Mouse (Mus musculus) spleen, adult 2 months (tissue): ENCODE data around the gene Klc1. TPM values are rescaled to one million over a fixed set of nuclear protein-coding genes. Genes with fewer than 3 reads are reported as not detected.

Experiments used
- DNase-seq, 2 experiments: peaks; one replicate each; pipeline versions ENCODE4 v3.0.0 to v3.0.0-alpha.2; 2012 to 2021; ENCODE audit warnings: low spot score in 2 of 2, low read depth in 1 of 2
- H3K27ac ChIP-seq: fragments of 200-500 bp; 2 replicates; pipeline ENCODE4 v1.5.1; 2012; ENCODE audit warnings: low read length, inconsistent platforms; ENCODE audit not compliant: insufficient read depth
- H3K27me3 ChIP-seq: fragments of 200-500 bp; 2 replicates; pipeline ENCODE4 v1.6.1; 2012; ENCODE audit warnings: mild to moderate bottlenecking, moderate library complexity, low read length, inconsistent platforms; ENCODE audit not compliant: control insufficient read depth, insufficient read depth
- H3K36me3 ChIP-seq: fragments of 200-500 bp; 2 replicates; pipeline ENCODE4 v1.6.1; 2012; ENCODE audit warnings: mild to moderate bottlenecking, low read length, inconsistent platforms; ENCODE audit not compliant: control insufficient read depth, insufficient read depth
- H3K4me1 ChIP-seq: fragments of 200-500 bp; 2 replicates; pipeline ENCODE4 v1.6.1; 2011; ENCODE audit warnings: inconsistent platforms; ENCODE audit not compliant: control insufficient read depth, insufficient read depth, insufficient read length
- H3K4me3 ChIP-seq: fragments of 200-500 bp; 2 replicates; pipeline ENCODE4 v1.5.1; 2011; ENCODE audit warnings: mild to moderate bottlenecking, inconsistent platforms; ENCODE audit not compliant: insufficient read depth, insufficient read length; ENCODE audit errors: extremely low read depth
- CTCF ChIP-seq: fragments of 200-500 bp; IDR thresholded peaks from 2 replicates; pipeline ENCODE4 v1.5.1; 2011; ENCODE audit warnings: mild to moderate bottlenecking, inconsistent platforms; ENCODE audit not compliant: insufficient read depth, insufficient read length, insufficient replicate concordance; ENCODE audit errors: extremely low read depth
- POLR2A ChIP-seq: fragments of 200-500 bp; IDR thresholded peaks from 2 replicates; pipeline ENCODE4 v1.6.1; 2011; ENCODE audit warnings: low read depth, low read length, inconsistent platforms
- whole genome bisulfite sequencing: fragments of 180-500 bp; shearing (Covaris S2); methylation state at CpG from one replicate; pipeline ENCODE4 v1.1.7; 2018; 5-methylcytosine and 5-hydroxymethylcytosine counted together
- polyA plus RNA-seq: library from polyadenylated mRNA; depleted of rRNA; stranded (reverse); fragments of >200 nt; gene quantifications from 2 replicates; pipeline ENCODE4 v1.2.3, GENCODE M21; 2012

Klc1 gene
- polyA plus RNA-seq, 1 experiment: 43.5 TPM

DNA sequence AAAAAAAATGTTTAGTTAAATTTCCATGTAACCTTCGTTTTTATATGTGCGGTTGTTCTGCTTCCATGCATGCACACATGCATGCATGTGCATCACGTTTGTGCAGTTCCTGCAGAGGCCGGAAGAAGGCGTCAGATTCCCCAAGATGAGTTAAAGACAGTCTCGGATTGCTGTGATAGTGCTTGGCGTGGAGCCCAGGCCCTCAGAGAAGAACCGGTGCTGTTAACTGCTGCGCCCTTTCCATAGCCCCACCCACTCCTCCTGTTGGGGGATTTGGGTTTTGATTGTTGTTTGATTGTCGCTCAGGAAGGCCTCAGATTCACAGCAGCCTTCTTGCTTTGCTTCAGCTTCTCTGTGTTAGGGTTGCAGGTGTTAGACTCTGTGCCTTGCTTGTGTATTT is 10.7 kb downstream of the Klc1 start:
- Histone ChIP-seq H3K4me1 (no peaks in the 10 kb centered on the region; the same call in 1 of the 2 replicates), H3K4me3 (no peak overlapping the region), H3K36me3 (peaks cover 12% of the 10 kb centered on the region), H3K27me3 (no peaks in the 10 kb centered on the region), H3K27ac (no peak overlapping the region)
- no peak for DNase-seq
- TF ChIP-seq POLR2A (no peak), CTCF (no peak)
- whole genome bisulfite sequencing: 58% methylated on average over 10 of the region's 10 CpGs

DNA sequence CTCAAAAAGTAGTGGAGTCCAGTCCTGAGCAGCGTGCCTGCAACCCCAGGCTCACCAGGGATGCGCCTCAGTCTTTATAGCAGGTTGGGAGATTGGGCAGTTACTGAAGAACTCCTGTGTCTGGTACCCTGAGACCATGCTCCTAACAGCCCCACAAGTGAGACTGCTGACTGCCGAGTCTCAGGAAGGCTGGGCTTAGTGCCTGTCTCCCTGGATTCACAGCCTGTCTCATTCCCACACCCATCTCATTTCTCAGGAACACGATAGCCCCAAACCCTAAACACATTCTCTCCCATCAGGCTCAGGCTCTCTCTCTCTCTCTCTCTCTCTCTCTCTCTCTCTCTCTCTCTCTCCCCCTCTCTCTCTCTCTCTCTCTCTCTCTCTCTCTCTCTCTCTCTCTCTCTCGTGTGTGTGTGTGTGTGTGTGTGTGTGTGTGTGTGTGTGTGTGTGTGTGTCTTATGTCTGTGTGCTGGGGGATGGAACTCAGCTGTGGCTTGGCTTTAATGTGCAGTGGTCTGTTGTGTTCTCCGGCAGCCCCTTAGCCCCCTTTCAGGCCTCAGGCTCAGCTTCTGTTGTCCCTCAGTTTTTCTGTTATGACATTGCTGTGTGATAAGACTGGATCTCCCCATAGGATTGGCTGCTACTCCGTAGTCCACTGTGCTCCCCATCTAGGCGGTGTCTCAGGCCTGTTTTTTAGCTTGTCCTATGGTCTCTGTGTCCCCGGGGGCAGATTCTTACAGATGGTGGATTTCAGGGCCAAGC is 11.3 kb downstream of the Klc1 start:
- Histone ChIP-seq H3K36me3 (peaks cover 18% of the 10 kb centered on the region), H3K4me1 (no peaks in the 10 kb centered on the region; the same call in 1 of the 2 replicates), H3K4me3 (no peak overlapping the region), H3K27me3 (no peaks in the 10 kb centered on the region), H3K27ac (no peak overlapping the region)
- TF ChIP-seq POLR2A (no peak), CTCF (no peak)
- 90% methylated on average over 8 of the region's 9 CpGs for WGBS
- no peak for DNase-seq

DNA sequence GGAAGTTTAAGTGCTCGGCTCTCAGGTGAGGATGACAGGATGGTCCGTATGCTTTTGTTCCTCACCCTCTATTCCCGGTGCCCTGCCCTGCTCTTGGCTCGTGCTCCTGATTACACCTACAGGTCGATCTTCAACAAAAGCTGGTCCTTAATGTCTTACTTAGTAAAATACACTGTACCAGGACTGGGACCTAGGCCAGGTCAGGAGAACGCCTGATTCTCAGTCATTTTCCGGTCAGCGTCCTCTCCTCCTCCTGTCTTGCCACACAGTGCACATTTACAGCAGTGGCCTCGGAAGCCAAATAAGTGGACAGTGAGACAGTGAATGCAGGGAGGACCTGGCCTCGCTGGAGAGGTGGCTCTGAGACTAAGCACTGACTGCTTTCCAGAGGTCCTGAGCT is 12.0 kb downstream of the Klc1 start:
- WGBS: 92% methylated on average over 10 of the region's 10 CpGs
- TF ChIP-seq POLR2A: no peak
- TF ChIP-seq CTCF: no peak
- Histone ChIP-seq H3K4me1 (no peaks in the 10 kb centered on the region; the same call in 1 of the 2 replicates), H3K27ac (no peak overlapping the region), H3K27me3 (no peaks in the 10 kb centered on the region), H3K36me3 (peaks cover 18% of the 10 kb centered on the region), H3K4me3 (no peak overlapping the region)
- no peak for DNase-seq

DNA sequence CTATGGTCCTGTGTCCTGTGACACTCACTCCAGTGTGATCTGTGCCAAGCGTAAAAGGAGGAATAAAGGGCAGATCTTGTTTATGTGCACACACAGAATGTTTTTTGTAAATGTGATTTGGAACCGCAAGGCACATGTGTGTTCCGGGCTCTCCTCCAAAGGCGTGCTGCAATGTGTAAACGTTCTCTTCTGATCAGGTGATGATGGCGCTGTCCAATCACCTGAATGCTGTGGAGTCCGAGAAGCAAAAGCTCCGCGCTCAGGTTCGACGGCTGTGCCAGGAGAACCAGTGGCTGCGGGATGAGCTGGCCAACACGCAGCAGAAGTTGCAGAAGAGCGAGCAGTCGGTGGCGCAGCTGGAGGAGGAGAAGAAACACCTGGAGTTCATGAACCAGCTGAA is 15.5 kb downstream of the Klc1 start:
- no peaks in the 10 kb centered on the region for H3K27me3 ChIP-seq
- TF ChIP-seq CTCF (no peak), POLR2A (no peak)
- 96% methylated on average over 16 of the region's 16 CpGs for WGBS
- no peak overlapping the region for H3K27ac ChIP-seq
- peaks cover 47% of the 10 kb centered on the region for H3K36me3 ChIP-seq
- no peak for DNase-seq
- no peak overlapping the region for H3K4me3 ChIP-seq
- H3K4me1 ChIP-seq: no peaks in the 10 kb centered on the region

DNA sequence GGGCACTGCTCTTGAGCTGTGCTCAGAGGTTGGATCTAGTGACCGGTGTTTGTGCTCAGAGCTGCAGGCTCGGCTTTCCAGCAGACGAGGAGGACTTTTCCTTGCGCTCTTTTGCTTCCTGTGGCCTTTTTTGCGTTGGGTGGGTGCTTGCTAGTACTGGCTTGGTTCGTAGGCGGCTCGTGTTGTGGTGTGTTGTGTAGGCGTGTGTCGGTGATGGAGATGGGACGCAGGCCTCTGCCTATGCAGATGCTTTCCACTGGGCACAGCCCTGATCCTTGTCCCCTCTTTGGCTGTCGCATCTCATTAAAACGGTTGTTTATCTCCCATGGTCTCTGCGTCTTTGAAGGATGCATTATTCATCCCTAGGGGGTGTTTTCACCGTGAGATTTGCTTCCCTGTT is 16.2 kb downstream of the Klc1 start:
- WGBS: 92% methylated on average over 15 of the region's 15 CpGs
- Histone ChIP-seq H3K4me1 (no peaks in the 10 kb centered on the region), H3K36me3 (peaks cover 50% of the 10 kb centered on the region), H3K27ac (no peak overlapping the region), H3K27me3 (no peaks in the 10 kb centered on the region), H3K4me3 (no peak overlapping the region)
- DNase-seq: no peak
- TF ChIP-seq CTCF (no peak), POLR2A (no peak)

DNA sequence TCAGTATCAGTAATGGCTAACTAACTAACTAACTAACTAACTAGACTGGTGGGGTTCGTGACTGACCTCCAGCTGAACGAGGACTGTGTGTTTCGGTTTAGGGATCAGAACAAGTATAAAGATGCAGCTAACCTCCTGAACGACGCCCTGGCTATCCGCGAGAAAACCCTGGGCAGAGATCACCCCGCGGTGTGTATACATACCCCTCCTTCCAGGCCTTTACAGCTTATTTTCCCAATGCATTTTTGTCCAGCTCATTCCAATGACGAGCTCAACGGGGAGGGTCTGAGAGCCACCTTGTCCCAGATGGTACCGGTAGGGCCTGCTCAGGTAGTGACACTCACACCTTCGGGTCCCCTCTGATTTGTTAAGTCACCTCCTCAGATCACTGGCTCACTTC is 19.3 kb downstream of the Klc1 start:
- peaks cover 62% of the 10 kb centered on the region for H3K36me3 ChIP-seq

DNA sequence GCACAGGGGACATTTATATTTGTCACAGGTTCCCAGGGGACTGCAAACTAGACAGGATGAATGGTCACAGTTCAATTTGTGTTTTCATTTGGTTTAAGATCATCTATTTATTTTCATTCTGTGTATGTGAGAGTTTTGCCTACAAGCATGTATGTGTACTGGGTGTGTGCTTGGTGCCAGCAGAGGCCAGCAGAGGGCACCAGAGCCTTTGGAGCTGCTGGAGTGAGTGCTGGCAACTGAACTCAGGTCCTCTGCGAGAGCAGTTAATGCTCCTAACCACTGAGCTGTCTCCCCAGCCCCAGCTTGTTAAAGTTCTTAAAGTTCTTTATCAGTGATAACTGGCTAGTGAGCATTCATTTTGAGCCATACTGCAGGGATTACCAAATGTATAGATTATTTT is 20.9 kb downstream of the Klc1 start:
- TF ChIP-seq POLR2A (no peak), CTCF (no peak)
- H3K27me3 ChIP-seq: no peaks in the 10 kb centered on the region
- H3K4me1 ChIP-seq: no peaks in the 10 kb centered on the region
- peaks cover 60% of the 10 kb centered on the region for H3K36me3 ChIP-seq
- no peak for DNase-seq
- H3K27ac ChIP-seq: no peak overlapping the region
- H3K4me3 ChIP-seq: no peak overlapping the region
- 96% methylated on average over 1 of the region's 1 CpGs for WGBS

More for the DNA sequence above, 19.3 kb downstream of the Klc1 start:
- no peaks in the 10 kb centered on the region for H3K27me3 ChIP-seq
- 92% methylated on average over 13 of the region's 13 CpGs for WGBS
- H3K27ac ChIP-seq: no peak overlapping the region
- DNase-seq: no peak
- no peak overlapping the region for H3K4me3 ChIP-seq
- H3K4me1 ChIP-seq: no peaks in the 10 kb centered on the region
- TF ChIP-seq CTCF (no peak), POLR2A (no peak)
